Mouse (Mus musculus) granulocyte monocyte progenitor cell, adult 5-6 weeks (primary cell): ENCODE data around the gene Eea1. TPM values are rescaled to one million over a fixed set of nuclear protein-coding genes. Genes with fewer than 3 reads are reported as not detected.

Source experiments
- total RNA-seq, 2 experiments: library from RNA; stranded (forward) in 1 of 2; stranded (reverse) in 1 of 2; fragments of 200-712, 200-1000 nt in 1 of 2; fragments of >200 nt in 1 of 2; fragmentation: Nextera tagmentation in 1 of 2; gene quantifications; 2 replicates each; pipeline ENCODE4 v1.2.3; 2014 to 2017

Eea1 gene
- total RNA-seq, 2 experiments from 2014 or later, result 24.7 to 28.0 TPM

Other genes with a start within 250 kb of the Eea1 start
- not detected in 2 replicates for gene Gm33543, start 97.7 kb upstream of the Eea1 start, total RNA-seq (2014; fragmentation: Nextera tagmentation)
- not detected in 2 replicates for gene Gm33543, start 97.7 kb upstream of the Eea1 start, total RNA-seq (2017)
- not detected in 2 replicates for gene Gm5426, start 196.0 kb downstream of the Eea1 start, total RNA-seq (2014; fragmentation: Nextera tagmentation)
- not detected in 2 replicates for gene Gm5426, start 196.0 kb downstream of the Eea1 start, total RNA-seq (2017)